Mouse (Mus musculus) cortical plate, adult 2 months (tissue): ENCODE data around the gene Rpn1. TPM values are rescaled to one million over a fixed set of nuclear protein-coding genes. Genes with fewer than 3 reads are reported as not detected.

Experiments
- H3K27ac ChIP-seq: fragments of 200-500 bp; 2 replicates; pipeline ENCODE4 v1.5.1; 2012; ENCODE audit warnings: low read length, control low read depth, inconsistent platforms; ENCODE audit not compliant: insufficient read depth
- H3K4me1 ChIP-seq: fragments of 200-500 bp; 2 replicates; pipeline ENCODE4 v1.6.1; 2011; ENCODE audit warnings: low read length; ENCODE audit not compliant: control insufficient read depth, insufficient read depth
- H3K4me3 ChIP-seq: fragments of 200-500 bp; 2 replicates; pipeline ENCODE4 v1.5.1; 2011; ENCODE audit warnings: mild to moderate bottlenecking, low read length, control low read depth; ENCODE audit not compliant: insufficient read depth
- CTCF ChIP-seq: fragments of 200-500 bp; IDR thresholded peaks from 2 replicates; pipeline ENCODE4 v1.5.1; 2011; ENCODE audit warnings: mild to moderate bottlenecking, control low read depth, low read length; ENCODE audit not compliant: insufficient read depth; ENCODE audit errors: extremely low read depth
- POLR2A ChIP-seq: fragments of 200-500 bp; IDR thresholded peaks from 2 replicates; pipeline ENCODE4 v1.6.1; 2011; ENCODE audit warnings: mild to moderate bottlenecking, low read length, control low read depth; ENCODE audit not compliant: insufficient read depth; ENCODE audit errors: extremely low read depth
- polyA plus RNA-seq: library from polyadenylated mRNA; depleted of rRNA; stranded (reverse); fragments of >200 nt; gene quantifications from 2 replicates; pipeline ENCODE4 v1.2.3, GENCODE M21; 2012; rRNA removed

Rpn1 gene
- polyA plus RNA-seq, 1 experiment, result 150 TPM

- H3K4me3 ChIP-seq, result no peak overlapping the region
- H3K27ac ChIP-seq, result no peak overlapping the region
- H3K4me1 ChIP-seq, result no peaks in the 10 kb centered on the region
- no peak for TF ChIP-seq CTCF
- no peak for TF ChIP-seq POLR2A
Measured at GRCm38 (mm10) chr6:88152127-88152705, 67.9 kb downstream of the Rpn1 start.

- no peak for TF ChIP-seq POLR2A
- TF ChIP-seq CTCF, result no peak
- no peaks in the 10 kb centered on the region for H3K4me1 ChIP-seq
- no peak overlapping the region for H3K4me3 ChIP-seq
- H3K27ac ChIP-seq, result no peak overlapping the region
Measured at GRCm38 (mm10) chr6:88152979-88153378, 68.7 kb downstream of the Rpn1 start.

Other genes with a start within 250 kb of the Rpn1 start
- gene Gm45140, start 248.7 kb upstream of the Rpn1 start, polyA plus RNA-seq, result 4.3 and 5.6 TPM in 2 replicates
- 25.1 and 30.5 TPM in 2 replicates for gene Isy1, start 245.7 kb upstream of the Rpn1 start, polyA plus RNA-seq
- 303 and 320 TPM in 2 replicates for gene Cnbp, start 233.4 kb upstream of the Rpn1 start, polyA plus RNA-seq
- gene Copg1, start 196.7 kb upstream of the Rpn1 start, polyA plus RNA-seq, result 163 and 165 TPM in 2 replicates
- 39.8 and 44.0 TPM in 2 replicates for gene Hmces, start 170.5 kb upstream of the Rpn1 start, polyA plus RNA-seq
- gene H1fx, start 102.8 kb upstream of the Rpn1 start, polyA plus RNA-seq, result 53.1 and 58.3 TPM in 2 replicates
- gene Rab7, start 39.2 kb upstream of the Rpn1 start, polyA plus RNA-seq, result 429 and 432 TPM in 2 replicates
- gene Gata2, start 109.4 kb downstream of the Rpn1 start, polyA plus RNA-seq, result 5.8 and 6.1 TPM in 2 replicates
- gene Dnajb8, start 137.8 kb downstream of the Rpn1 start, polyA plus RNA-seq, result not detected in 2 replicates